Mouse (Mus musculus) fat pad, adult 2 months (tissue): ENCODE measurements around the gene Bod1l.
A peak's percentile ranks its signal among the peaks of the same experiment; 100 is the strongest.

Source experiments
- DNase-seq: peaks from one replicate; pipeline ENCODE4 v3.0.0-alpha.2; 2011; ENCODE audit warnings: low read depth, low spot score; ENCODE audit errors: extremely low read depth

The Bod1l gene

DNA sequence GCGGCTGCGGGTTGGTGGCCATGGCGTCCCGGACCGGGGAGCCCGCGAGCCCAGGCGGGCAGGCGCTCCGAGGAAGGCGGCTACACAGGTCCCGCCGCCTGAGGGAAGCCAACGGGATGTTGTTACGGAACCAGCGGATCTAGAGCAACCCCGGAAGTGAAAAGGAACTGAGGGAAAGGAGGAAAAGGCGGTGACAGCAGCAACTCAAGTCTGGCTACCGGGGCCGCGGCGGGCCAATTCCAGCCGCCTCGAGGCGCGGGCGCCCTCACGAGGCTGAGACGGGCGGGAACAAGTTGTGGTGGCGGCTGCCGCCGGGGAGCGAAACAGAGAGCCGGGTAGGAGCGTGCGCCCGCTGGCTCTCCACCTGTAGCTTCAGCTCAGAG, at the start of gene Bod1l:
Gene Bod1l, minus strand, starts transcription at position 169 of the 383 bp plus-strand sequence.
- DNase-seq: peak; percentile 74

DNA sequence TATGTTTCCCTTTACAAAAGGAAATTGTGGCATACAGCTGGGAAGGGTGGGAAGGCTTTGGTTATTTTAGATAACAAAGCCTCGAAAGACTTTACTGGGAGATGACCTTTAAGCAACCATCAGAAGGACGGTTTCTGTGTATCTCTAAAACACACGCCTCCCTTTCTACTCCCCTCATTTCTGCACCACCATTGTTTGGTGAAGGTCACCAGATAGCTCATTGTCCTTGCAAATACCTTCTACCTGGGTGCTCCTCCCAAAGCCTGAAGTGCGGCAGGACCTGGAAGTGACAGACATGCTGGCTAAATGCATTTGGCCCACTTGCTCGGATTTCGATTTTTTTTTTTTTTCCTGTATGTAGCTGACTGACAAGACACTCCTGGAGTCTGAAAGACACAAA, 49.2 kb upstream of the Bod1l start:
- no peak for DNase-seq

DNA sequence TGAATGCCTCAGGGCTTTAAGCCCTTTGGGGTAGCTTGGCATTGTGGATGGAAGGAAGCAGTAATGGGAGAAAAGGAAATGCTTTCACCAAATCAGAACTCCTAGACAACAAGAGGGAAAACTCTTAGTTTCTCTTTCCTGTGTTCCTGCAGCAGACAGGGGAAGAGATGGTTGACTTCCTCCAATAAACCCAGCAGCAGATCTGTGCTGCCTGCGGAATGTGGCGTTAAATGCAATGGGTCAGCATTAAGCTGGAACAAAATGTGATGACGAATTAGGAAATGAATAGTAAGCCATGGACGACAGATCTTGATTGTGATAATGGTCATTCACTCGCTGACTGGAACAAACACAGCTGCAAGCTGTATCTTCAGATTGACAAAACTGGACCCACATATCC, 46.8 kb upstream of the Bod1l start:
- no peak for DNase-seq

DNA sequence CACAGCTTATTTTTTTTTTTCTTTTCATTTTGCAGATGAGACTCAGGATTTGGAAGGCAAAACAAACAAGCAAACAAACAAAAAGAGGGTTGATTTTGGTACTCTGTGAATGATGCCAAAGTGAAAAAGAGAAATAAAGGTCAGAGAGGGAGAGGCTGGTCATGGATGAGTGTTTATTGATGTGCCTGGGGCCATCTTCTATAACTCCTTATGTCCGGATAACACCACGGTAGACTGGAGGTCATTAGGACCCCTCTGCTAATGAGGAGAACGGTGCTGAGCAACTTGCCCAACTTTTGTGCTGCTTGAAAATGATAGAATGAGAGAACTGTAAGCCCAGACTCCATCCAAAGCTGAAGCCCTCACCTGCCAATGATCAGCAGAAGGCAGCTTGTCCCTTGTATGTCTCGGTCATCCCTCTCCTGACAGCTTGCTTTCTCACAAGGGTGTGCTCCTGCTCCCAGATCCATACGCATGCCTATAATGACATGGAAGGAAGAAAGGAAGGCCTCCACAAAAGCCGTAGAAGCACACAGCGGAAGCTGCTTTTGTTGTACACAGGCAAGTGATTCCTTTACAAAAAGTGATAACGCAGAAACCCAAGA, 45.2 kb upstream of the Bod1l start:
- no peak for DNase-seq

DNA sequence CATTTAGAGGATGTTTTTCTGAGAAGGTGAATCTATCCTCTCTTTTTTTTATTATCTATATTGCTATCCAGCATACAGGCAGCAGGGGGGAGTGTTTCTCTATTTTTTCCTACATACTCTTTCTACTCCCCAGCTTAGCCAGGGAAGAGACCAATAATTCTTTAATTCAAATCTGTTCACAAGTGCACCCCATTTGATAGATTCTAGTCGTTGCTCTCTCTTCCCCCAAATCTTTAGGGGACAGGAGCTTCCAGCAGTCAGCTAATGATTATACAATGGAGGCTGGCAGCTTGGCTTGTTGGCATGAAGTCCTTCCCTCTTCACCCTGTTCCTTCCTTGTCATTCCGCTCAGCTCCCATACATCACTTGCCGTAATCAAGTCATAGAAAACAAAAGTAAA, 44.7 kb upstream of the Bod1l start:
- no peak for DNase-seq

DNA sequence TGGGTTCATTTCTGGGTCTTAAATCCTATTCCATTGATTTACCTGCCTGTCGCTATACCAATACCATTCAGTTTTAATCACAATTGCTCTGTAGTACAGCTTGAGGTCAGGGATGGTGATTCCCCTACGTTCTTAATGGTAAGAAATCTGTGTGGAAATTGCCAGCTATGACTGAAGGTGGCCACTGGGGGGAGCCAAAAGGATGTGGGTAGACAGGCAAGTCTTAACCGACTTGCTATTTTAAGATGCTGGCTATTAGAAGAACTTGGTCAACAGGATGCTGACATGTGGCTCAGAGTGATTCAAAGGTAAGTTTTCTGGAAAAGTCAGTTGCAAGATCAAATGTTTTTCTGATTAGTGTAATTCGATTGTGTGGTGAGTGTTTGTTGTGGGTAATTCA, 43.6 kb upstream of the Bod1l start:
- peak; percentile 4 for DNase-seq

DNA sequence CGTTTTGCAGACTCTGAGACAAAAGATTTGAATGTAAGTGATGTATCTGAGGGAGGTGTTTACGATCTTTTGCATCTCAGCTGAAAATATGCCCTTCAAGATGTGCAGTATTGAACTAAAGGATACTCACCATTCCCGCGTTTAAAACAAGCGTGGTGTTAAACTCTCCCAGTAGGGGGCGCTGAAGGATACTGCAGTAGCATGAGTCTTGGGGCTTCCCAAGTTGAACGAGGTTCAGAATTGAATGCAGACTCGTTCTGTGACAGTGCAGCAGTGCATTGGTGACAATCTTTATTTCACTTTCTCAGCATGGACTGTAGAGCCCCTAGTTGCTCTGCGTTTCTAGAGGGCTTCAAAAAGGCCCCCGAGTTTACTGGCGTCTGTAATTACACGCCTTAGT, 40.4 kb upstream of the Bod1l start:
- DNase-seq: no peak

DNA sequence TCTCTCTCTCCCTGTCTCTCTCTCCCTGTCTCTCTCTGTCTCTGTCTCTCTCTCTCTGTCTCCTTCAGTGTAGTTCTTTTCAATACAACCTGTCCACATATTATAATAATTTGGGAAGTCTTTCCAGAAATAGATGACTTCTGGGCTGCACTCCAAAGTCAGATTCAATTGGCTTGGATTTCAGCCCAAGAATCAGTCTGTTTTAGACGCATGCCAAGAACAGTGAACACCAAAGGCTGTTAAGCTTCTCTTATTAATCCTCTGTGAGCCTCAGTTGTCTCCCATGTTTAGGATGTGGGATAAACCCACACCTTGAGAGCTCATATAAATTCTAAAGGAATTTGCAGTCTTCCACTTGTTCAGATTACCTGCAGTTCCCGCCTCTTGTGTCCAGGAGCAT, 27.0 kb upstream of the Bod1l start:
- no peak for DNase-seq

DNA sequence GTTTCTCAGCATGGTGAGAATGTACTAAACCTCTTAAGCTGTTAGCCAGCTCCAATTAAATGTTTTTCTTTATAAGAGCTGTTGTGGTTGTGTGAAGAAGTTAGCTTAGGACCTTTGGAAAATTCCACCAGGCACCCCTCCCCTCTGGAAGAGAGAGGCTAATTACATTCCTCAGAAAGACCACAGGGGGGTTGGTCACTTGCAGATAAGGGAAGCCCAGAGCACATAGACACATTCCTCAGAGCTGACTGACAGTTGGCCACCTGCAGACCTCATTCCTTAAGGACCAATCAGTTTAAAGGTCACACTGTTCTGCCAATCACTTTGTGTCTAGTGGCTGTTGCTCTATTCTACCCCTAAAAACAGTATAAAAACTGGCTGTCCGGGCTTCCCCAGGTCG, 11.7 kb upstream of the Bod1l start:
- no peak for DNase-seq

DNA sequence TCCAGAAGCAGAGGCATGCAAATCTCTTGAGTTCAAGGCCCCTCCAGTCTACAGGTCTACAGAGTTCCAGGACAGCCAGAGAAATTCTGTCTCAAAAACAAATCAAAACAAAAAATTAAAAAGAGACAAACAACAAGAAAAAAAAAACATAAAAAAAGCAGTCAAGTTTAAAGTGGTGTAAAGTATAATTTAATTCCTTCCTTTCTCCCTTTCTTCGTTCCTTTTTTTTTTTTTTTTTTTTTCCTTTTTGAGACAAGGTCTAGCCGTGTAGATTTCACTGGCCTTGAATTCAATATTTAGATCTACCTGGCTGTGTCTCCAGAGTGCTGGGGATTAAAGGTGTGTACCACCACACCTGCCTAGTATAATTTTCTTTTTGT, 1.4 kb upstream of the Bod1l start:
- no peak for DNase-seq

DNA sequence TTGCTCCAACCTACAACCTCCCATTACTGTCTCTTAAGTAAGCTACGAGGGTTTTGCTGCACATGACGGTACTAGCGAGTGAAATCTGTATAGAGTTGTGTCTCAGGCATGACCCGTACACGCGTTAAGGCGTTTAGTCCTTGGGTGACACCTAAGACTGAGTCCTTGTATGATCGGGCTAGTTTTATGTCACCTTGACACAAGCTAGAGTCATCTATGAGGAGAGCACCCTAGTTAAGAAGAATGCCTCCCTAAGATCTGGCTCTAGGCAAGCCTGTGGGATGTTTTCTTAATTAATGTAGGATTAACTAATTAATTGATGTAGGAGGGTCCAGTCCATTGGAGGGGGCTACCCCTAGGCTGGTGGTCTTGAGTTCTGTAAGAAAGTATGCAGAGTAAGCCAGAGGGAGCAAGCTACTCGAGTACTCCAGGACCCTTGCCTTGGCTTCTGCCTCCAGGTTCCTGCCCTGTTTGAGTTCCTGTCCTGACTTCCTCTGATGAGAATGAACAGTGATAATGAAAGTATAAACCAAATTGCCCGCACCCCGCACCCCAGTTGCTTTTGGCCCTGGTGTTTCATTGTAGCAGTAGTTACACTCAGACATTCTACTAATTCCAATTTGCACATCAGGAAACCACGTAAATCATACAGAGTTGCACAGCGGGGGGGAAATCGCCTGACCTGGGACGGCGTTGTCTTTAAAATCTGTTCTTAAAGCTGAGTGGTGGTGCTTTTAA, 874 bp upstream of the Bod1l start:
- DNase-seq: no peak

DNA sequence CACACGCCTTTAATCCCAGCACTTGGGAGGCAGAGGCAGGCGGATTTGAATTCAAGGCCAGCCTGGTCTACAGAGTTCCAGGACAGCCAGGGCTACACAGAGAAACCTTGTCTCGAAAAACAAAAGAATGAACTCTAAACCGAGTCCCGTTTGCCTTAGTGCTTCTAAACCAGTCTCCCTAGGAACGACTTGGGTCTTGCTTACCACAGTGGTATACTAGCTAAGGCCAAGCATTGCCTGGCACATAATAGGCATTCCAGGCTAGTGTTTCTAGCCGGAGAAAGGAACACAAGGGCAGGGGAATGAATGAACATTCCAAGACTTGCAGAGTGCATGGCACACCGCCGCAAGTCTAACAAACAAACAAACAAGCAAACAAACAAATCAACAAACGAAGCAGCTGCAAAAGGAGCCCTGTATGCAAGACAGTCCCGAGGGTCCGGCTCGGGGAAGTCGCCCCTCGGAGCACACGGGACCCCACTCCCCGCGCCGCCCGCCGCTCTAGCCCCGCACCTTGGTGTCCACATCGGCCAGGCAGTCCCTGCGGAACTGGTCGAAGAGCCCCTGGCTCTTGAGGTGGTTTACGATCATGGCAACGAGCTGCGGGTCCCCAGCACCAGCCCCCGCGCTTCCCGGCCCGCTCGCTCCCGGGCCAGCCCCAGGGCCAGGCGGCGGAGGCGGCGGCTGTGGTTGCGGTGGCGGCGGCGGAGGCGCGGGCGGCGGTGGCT, 532 bp downstream of the Bod1l start:
- DNase-seq: no peak

DNA sequence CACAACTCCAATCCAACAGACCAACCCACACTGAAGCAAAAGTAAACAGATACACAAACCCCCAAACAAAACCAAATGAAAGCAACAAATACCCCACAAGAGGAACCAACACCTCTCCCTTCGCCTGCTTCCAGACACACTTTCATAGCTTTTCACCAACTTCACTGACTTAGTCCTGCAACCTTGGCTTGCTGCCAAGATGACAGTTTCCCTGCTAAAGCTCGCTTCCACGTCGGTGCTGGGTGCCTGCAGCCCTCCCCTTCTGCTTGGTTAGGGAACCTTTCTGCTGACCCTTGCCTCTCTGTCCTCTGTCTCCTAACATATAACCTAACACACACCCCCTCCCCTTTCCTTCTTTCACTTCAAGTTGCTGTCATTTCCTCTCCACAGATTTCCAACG, 1.4 kb downstream of the Bod1l start:
- DNase-seq: no peak

DNA sequence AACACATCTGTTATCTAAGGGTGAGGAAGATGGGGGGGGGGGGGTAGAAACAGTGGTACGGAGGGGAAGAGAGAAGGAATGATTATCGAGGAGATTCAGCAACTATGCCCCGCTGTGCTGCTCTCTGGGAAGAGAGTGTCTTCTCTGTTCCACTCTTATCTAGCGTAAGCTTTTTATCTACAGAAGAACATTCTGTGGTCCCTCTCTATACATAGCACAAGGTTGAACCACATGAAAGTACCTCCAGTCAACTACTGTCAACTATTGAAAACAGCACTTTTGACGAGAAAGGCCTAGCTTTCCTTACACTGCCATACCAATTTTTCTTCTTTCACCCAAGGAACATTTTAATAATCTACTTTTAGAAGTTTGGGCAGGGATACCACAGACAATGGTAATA, 2.4 kb downstream of the Bod1l start:
- DNase-seq: no peak

DNA sequence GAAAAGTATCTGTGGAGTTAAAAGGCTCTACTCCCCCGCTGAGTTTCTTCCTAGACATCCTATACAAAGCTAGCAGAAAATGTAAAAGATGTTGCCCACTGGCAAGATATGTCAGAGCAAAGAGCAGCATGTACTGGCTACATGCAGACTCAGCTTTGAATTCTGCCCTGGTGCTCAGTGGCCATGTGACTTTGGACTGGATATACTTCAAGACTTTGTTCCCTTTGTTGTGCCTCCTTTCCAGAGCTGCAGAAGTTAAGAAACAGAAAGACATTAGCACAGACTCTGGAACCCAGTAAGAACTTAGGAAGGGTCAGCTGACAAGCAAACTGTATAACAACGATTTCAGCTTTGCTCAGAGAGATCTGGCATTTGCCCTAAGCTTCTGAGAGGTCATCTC, 14.0 kb downstream of the Bod1l start:
- DNase-seq: no peak

DNA sequence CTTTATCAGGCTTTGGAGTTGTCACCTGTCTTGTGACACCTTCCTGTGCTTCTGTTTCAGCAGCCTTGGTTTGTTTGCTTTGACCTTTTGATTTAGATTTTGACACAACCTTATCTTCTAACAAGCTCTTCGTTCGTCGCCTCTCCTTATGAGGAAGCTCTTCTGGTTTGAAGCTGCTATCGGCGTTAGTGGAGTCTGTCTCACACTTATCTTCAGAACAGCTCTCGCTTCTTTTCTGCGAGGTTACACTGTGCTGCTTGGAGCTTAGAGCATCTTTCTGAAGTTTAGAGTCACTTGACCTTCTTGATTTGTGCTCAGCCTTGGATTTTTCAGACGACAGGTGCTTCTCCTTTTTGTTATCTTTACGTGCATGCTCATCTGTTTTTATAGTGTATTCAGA, 23.0 kb downstream of the Bod1l start:
- DNase-seq: no peak

DNA sequence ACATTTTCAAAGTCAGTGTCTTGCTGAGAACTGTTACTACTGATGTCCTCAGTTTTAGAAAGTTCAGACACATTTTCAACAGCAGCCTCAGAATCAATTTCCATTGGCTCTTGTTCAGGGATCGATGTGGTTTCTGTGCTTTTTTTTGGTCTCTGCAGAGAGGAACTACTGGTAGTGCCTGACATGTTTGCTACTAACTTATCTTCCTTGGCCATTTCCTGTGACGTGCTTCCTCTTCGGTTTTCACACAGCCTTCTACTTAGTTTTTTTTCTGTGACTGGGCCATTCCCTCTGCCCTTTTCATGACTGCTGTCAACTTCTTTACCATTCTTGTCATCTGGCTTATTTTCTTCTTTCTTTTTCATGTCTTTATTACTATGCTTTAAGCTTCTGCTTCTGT, 23.6 kb downstream of the Bod1l start:
- DNase-seq: no peak

DNA sequence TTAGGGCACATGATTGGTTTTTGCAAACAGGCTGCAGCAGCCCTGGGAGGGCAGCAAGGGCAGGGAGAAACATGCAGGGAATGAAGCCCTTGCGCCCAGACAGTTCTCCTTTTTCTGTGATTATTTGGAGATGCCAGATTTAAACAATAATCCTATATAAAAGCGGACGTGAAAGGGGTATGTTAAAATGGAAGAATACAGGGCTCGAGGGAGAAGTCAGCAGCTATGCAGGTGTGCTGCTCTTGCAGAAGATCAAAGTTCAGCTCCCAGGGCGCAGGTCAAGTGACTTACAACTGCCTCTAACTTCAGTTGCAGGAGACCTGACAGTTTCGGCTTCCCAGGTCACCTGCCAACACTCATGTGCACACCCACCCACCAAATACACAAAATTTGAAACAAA, 31.6 kb downstream of the Bod1l start:
- no peak for DNase-seq

DNA sequence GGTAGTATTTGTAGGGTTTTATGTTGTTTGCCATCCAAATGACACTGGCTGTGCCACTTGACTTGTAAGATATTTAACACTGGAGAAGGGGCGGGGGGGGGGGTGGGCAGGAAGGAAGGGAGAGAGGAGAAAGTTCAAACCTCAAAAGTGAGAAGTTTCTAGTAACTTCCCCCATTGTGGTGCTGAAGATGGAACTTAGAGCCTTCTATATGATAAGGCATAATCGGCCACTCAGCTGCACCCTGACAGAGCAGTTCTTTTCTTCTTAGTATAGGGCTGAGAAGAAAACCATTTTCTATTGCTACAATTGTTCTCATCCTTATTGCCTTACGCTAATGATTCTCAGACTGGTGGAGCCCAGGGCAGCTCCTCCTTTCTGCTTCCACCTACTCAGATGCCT, 32.8 kb downstream of the Bod1l start:
- DNase-seq: no peak

DNA sequence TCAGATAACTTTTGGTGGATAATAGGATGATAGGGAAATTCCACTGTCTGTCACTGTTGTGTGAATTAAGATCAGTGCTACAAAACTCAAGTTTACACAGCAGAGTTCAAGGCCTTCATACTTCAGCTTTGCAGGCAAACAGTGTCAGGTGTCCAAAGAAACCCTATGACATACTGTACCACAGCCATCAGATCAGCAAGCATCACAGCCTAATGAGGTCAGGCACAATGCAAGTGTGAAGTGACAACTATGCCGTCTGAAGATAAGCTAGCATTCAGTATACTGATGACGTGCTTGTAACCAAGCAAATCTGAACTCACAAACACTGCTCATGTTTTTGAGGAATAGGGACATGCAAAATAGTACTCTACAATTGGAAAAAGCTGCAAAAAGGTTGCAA, 36.7 kb downstream of the Bod1l start:
- no peak for DNase-seq

DNA sequence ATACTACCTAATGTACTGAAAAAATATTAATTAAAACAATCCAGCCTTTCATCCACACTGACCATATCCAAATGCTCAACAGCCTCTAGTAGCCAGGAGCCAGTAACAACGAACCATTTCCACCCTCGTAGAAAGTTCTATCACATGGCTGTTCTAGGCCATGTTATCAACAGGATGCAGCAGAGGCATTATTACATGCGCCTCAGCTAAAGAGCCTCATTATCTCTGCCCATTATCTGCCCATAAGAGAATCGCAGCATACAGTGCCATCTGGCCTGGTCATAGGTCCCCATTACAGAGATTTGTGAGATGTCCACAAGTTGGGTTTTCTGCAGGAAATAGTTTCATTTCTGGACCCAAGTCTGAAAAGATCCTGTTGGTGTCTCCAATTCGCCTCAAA, 37.9 kb downstream of the Bod1l start:
- DNase-seq: no peak

DNA sequence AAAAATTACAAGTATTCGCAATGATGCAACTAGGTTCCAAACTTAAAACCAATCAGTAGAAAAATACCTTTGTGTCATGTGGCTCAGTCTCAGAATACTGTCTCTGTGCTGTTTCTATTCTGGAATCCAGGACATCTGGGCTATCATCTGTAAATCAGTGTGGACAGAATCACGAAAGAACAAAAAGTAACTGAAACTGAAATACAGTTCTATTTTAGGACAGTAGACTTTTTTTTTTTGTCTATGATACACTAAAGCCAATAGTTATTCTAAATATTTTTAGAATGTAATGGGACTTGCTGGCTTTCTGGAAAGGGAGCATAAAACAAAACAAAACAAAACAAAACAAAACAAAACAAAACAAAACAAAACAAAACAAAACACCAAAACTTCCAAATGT, 39.0 kb downstream of the Bod1l start:
- DNase-seq: no peak

DNA sequence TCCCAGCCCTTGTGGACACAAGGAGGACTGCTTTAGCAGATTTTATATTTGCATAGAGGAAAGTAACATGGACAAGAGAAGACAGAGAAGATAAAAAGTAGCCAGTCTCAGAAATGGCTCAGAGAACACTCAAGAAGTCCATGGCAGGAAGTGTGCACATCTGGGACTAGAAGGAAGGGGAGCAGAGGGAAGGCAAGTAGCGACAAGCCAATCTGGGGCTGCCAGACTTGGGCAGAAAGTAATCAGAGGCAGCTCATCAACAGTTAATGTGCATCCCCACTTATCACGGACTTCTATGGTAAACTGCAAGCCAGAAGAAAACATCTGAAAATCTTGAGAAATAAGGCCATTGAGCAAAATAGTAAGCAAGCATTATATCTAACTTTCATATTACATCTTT, 39.5 kb downstream of the Bod1l start:
- DNase-seq: no peak
